Mouse (Mus musculus) CD4-positive, CD25-positive, alpha-beta regulatory T cell, adult 9 weeks (primary cell): ENCODE data around the gene Map4k4. TPM values are rescaled to one million over a fixed set of nuclear protein-coding genes. Genes with fewer than 3 reads are reported as not detected.

Experiments
- polyA plus RNA-seq: library from polyadenylated mRNA; unstranded; fragments of 100-300 nt; shearing (Covaris generic); gene quantifications from one replicate; pipeline ENCODE4 v1.2.1, GENCODE M21; 2017

Map4k4 gene
- 14.4 TPM for polyA plus RNA-seq

DNA sequence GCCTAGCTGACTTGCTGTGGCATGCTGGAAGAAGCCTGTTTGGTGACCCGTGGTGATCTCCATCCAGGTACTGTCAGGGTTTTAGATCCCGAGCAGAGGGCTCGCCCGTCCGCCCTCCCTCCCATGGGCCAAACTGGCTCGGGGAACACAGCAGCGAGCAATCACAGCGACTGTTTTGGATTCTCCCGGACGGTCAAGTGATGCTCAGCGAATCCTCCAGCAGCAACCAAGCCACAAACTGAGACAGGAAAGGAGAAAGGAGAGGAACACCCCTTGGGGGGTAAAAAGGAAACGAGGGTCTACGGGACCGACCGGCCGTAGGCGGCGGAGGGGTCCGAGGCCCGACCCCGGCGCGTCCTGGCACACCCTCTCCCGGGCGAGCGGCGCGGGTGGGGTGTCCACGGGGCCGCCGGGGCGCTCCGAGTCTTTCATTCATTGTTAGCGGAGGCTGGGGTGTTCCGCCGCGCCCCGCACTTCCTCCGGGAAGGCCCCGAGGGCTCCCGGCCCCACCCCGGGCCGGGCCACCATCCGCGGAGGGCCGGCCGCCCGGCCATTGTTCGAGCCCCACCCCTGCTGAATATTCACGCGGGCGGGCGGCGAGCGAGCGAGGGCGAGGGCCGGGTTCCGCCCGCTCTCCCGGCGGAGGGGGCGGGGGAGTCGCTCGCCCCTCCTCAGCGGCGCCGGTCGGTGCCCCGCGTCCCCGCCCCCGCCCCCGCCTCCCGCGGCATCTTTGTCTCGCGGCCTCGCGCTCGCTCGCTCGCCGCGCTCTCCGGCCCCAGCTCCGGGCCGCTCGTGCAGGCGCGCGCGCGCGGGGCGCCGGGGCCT is at the start of gene Map4k4:
Gene Map4k4 (plus strand): TSS at position 733 of the 825 bp plus-strand sequence.

DNA sequence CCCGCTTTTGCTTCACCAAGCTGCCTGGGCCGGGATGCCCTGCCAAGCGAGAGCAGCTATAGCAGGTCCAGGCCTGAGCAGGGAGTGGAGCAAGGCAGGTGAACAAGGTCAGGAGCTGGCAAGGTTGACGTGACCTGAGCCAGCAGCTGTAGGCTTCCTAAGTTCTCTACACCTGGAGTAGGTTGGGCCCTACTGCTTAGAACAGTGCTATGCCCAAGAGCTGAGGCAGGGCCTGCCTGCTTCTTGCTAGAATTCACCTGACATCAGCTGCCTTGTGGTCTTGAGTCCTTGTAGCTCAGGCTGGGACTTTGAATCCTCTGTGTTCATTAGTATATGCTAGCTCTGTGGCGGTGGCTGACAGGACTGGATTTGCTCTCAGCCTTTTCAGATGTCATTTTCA is 173.1 kb downstream of the Map4k4 start, which contains the start of gene Il1r2:
Gene Il1r2 (plus strand): TSS at position 301 of the 400 bp plus-strand sequence.

Other genes with a start within 250 kb of the Map4k4 start
- not detected for gene Creg2, start 249.4 kb upstream of the Map4k4 start, polyA plus RNA-seq
- not detected for gene Rfx8, start 179.9 kb upstream of the Map4k4 start, polyA plus RNA-seq
- gene Gm3646, start 95.6 kb upstream of the Map4k4 start, polyA plus RNA-seq = not detected
- gene Il1r2, start 173.2 kb downstream of the Map4k4 start, polyA plus RNA-seq = 55.5 TPM